ENCODE assay signal across 11 mouse cellular contexts in genomic region chr6:5102741-5103140, GRCm38 (mm10).
DNase-seq lines count a peak whose midpoint lies in the region; ATAC-seq lines count a peak whose summit lies in the region.
"Had no signal": no experiment of that assay in that cellular context is flagged by ENCODE, and none has a peak within 500 bp of the region (broad histone marks: within the 10 kb centered on the region; RNA-seq: fewer than 3 reads in every experiment).

No protein-coding gene starts in this region.

- H3K27ac ChIP-seq in forebrain, embryonic 12.5 days, result no peak overlapping the region
- H3K27ac ChIP-seq in forebrain, embryonic 11.5 days (ENCODE audit: low read depth, low read length), result no peak overlapping the region
- no peak overlapping the region for H3K27ac ChIP-seq in midbrain, embryonic 13.5 days
- H3K27ac ChIP-seq in midbrain, embryonic 11.5 days (ENCODE audit: low read depth, low read length), result no peak overlapping the region
- no peak overlapping the region for H3K27ac ChIP-seq in hindbrain, embryonic 16.5 days (ENCODE audit: low read depth, low read length)
- no peak overlapping the region for H3K27ac ChIP-seq in neural tube, embryonic 15.5 days (replicated peaks)
- H3K27ac ChIP-seq: embryonic facial prominence, embryonic 15.5 days; liver, embryonic 13.5 days had no signal

- H3K27me3 ChIP-seq in forebrain, embryonic 12.5 days, result no peaks in the 10 kb centered on the region
- no peaks in the 10 kb centered on the region for H3K27me3 ChIP-seq in forebrain, embryonic 11.5 days (ENCODE audit: control insufficient read depth, insufficient read depth, low read length)
- no peaks in the 10 kb centered on the region for H3K27me3 ChIP-seq in midbrain, embryonic 13.5 days
- H3K27me3 ChIP-seq in midbrain, embryonic 11.5 days (ENCODE audit: control insufficient read depth, insufficient read depth, low read length), result no peaks in the 10 kb centered on the region
- no peaks in the 10 kb centered on the region for H3K27me3 ChIP-seq in hindbrain, embryonic 16.5 days (replicated peaks; ENCODE audit: control insufficient read depth, insufficient read depth, low read length)
- H3K27me3 ChIP-seq in neural tube, embryonic 15.5 days (replicated peaks), result no peaks in the 10 kb centered on the region
- H3K27me3 ChIP-seq: embryonic facial prominence, embryonic 15.5 days; liver, embryonic 13.5 days had no signal

- H3K9me3 ChIP-seq in forebrain, embryonic 12.5 days, result no peaks in the 10 kb centered on the region
- no peaks in the 10 kb centered on the region for H3K9me3 ChIP-seq in forebrain, embryonic 11.5 days (ENCODE audit: control insufficient read depth, low read length)
- H3K9me3 ChIP-seq in midbrain, embryonic 13.5 days, result no peaks in the 10 kb centered on the region
- no peaks in the 10 kb centered on the region for H3K9me3 ChIP-seq in midbrain, embryonic 11.5 days (ENCODE audit: control insufficient read depth, low read length)
- no peaks in the 10 kb centered on the region for H3K9me3 ChIP-seq in hindbrain, embryonic 16.5 days (ENCODE audit: control insufficient read depth, low read length)
- H3K9me3 ChIP-seq in neural tube, embryonic 15.5 days (replicated peaks), result no peaks in the 10 kb centered on the region
- H3K9me3 ChIP-seq: embryonic facial prominence, embryonic 15.5 days; liver, embryonic 13.5 days had no signal

- H3K4me3 ChIP-seq in forebrain, embryonic 12.5 days (replicated peaks), result no peak overlapping the region
- H3K4me3 ChIP-seq in forebrain, embryonic 11.5 days (ENCODE audit: low read depth, low read length), result no peak overlapping the region
- H3K4me3 ChIP-seq in midbrain, embryonic 13.5 days (replicated peaks), result no peak overlapping the region
- H3K4me3 ChIP-seq in midbrain, embryonic 11.5 days (ENCODE audit: low read depth, low read length), result no peak overlapping the region
- H3K4me3 ChIP-seq in hindbrain, embryonic 16.5 days (ENCODE audit: low read length), result no peak overlapping the region
- H3K4me3 ChIP-seq in neural tube, embryonic 15.5 days (replicated peaks), result no peak overlapping the region
- H3K4me3 ChIP-seq: embryonic facial prominence, embryonic 15.5 days; liver, embryonic 13.5 days had no signal

- no peak overlapping the region for H3K4me2 ChIP-seq in forebrain, embryonic 12.5 days
- no peak overlapping the region for H3K4me2 ChIP-seq in forebrain, embryonic 11.5 days (ENCODE audit: low read depth, low read length, severe bottlenecking)
- no peak overlapping the region for H3K4me2 ChIP-seq in midbrain, embryonic 13.5 days (replicated peaks)
- H3K4me2 ChIP-seq in midbrain, embryonic 11.5 days, result no peak overlapping the region
- H3K4me2 ChIP-seq in hindbrain, embryonic 16.5 days (ENCODE audit: low read length), result no peak overlapping the region
- no peak overlapping the region for H3K4me2 ChIP-seq in neural tube, embryonic 15.5 days
- H3K4me2 ChIP-seq: embryonic facial prominence, embryonic 15.5 days; liver, embryonic 13.5 days had no signal

- H3K36me3 ChIP-seq in forebrain, embryonic 12.5 days (replicated peaks), result no peaks in the 10 kb centered on the region
- H3K36me3 ChIP-seq in forebrain, embryonic 11.5 days (ENCODE audit: control insufficient read depth, insufficient read depth, low read length), result no peaks in the 10 kb centered on the region
- H3K36me3 ChIP-seq in midbrain, embryonic 13.5 days, result no peaks in the 10 kb centered on the region
- H3K36me3 ChIP-seq in midbrain, embryonic 11.5 days (ENCODE audit: control insufficient read depth, insufficient read depth, low read length), result no peaks in the 10 kb centered on the region
- no peaks in the 10 kb centered on the region for H3K36me3 ChIP-seq in hindbrain, embryonic 16.5 days (ENCODE audit: control insufficient read depth, insufficient read depth, low read length)
- no peaks in the 10 kb centered on the region for H3K36me3 ChIP-seq in neural tube, embryonic 15.5 days
- H3K36me3 ChIP-seq: embryonic facial prominence, embryonic 15.5 days; liver, embryonic 13.5 days had no signal

- peak; percentile 39; the same call in 1 of the 2 replicates for ATAC-seq in forebrain, embryonic 12.5 days (ENCODE audit: low FRiP score)
- no peak for ATAC-seq in forebrain, embryonic 11.5 days (replicated peaks; ENCODE audit: low FRiP score)
- ATAC-seq in midbrain, embryonic 13.5 days, result peak; percentile 87
- no peak for ATAC-seq in midbrain, embryonic 11.5 days (ENCODE audit: low FRiP score)
- peak; percentile 92 for ATAC-seq in hindbrain, embryonic 16.5 days
- ATAC-seq in neural tube, embryonic 15.5 days (ENCODE audit: low FRiP score), result peak; percentile 61; the same call in 1 of the 2 replicates
- ATAC-seq in megakaryocyte progenitor cell, adult 5-6 weeks (replicated peaks; ENCODE audit: poor library complexity), result no peak

- peaks cover 8% of the 10 kb centered on the region; the same call in 1 of the 2 replicates for H3K4me1 ChIP-seq in forebrain, embryonic 12.5 days
- H3K4me1 ChIP-seq in forebrain, embryonic 11.5 days (replicated peaks; ENCODE audit: control insufficient read depth, insufficient read depth, low read length), result no peaks in the 10 kb centered on the region; the same call in 1 of the 2 replicates
- peaks cover 3% of the 10 kb centered on the region; the same call in 1 of the 2 replicates for H3K4me1 ChIP-seq in midbrain, embryonic 13.5 days (replicated peaks)
- H3K4me1 ChIP-seq in midbrain, embryonic 11.5 days (ENCODE audit: control insufficient read depth, insufficient read depth, low read length), result no peaks in the 10 kb centered on the region
- H3K4me1 ChIP-seq in hindbrain, embryonic 16.5 days (ENCODE audit: control insufficient read depth, insufficient read depth, low read depth, low read length), result no peaks in the 10 kb centered on the region; the same call in 1 of the 2 replicates
- no peaks in the 10 kb centered on the region for H3K4me1 ChIP-seq in neural tube, embryonic 15.5 days
- H3K4me1 ChIP-seq: embryonic facial prominence, embryonic 15.5 days had no signal

- DNase-seq in forebrain, embryonic 11.5 days (ENCODE audit: low spot score), result no peak
- no peak for DNase-seq in midbrain, embryonic 11.5 days (ENCODE audit: low spot score, missing footprints)
- DNase-seq in kidney, postnatal 25 days, result no peak
- DNase-seq: kidney, postnatal 10 days; liver, embryonic 13.5 days had no signal

- H3K9ac ChIP-seq in forebrain, embryonic 12.5 days, result no peak overlapping the region
- H3K9ac ChIP-seq in forebrain, embryonic 11.5 days (ENCODE audit: low read length), result no peak overlapping the region
- H3K9ac ChIP-seq in midbrain, embryonic 13.5 days (replicated peaks), result no peak overlapping the region
- no peak overlapping the region for H3K9ac ChIP-seq in midbrain, embryonic 11.5 days (ENCODE audit: low read length)
- no peak overlapping the region for H3K9ac ChIP-seq in hindbrain, embryonic 16.5 days (ENCODE audit: low read depth, low read length)
- no peak overlapping the region for H3K9ac ChIP-seq in neural tube, embryonic 15.5 days (replicated peaks)
- H3K9ac ChIP-seq: embryonic facial prominence, embryonic 15.5 days; liver, embryonic 13.5 days had no signal

- WGBS in forebrain, embryonic 12.5 days, result 29% methylated on average over 2 of the region's 2 CpGs
- 33% methylated on average over 2 of the region's 2 CpGs for WGBS in forebrain, embryonic 11.5 days
- 29% methylated on average over 2 of the region's 2 CpGs for WGBS in midbrain, embryonic 13.5 days
- WGBS in midbrain, embryonic 11.5 days, result 38% methylated on average over 2 of the region's 2 CpGs
- WGBS in hindbrain, embryonic 16.5 days, result 10% methylated on average over 2 of the region's 2 CpGs
- WGBS in neural tube, embryonic 15.5 days, result 12% methylated on average over 2 of the region's 2 CpGs

Comparison
In these comparisons a context has a peak if more than half of its experiments do, and no peak if none do; other contexts are left out.
1. ATAC-seq: peak in forebrain, embryonic 12.5 days (single experiment), midbrain, embryonic 13.5 days (single experiment), hindbrain, embryonic 16.5 days (single experiment) and neural tube, embryonic 15.5 days (single experiment); none in forebrain, embryonic 11.5 days (single experiment), midbrain, embryonic 11.5 days (single experiment) and megakaryocyte progenitor cell, adult 5-6 weeks (single experiment).